Mouse (Mus musculus) layer of hippocampus, adult 2 months (tissue): Measurements from ENCODE around the gene Prickle1. TPM values are rescaled to one million over a fixed set of nuclear protein-coding genes. Genes with fewer than 3 reads are reported as not detected.

ENCODE experiments used
- DNase-seq, 2 experiments: peaks; one replicate each; pipeline ENCODE4 v3.0.0; 2022; ENCODE audit warnings: low spot score in 2 of 2
- H3K27ac ChIP-seq: fragments of 200-600 bp; 2 replicates; pipeline ENCODE4 v1.8.1; 2022
- H3K4me3 ChIP-seq: fragments of 200-600 bp; 2 replicates; pipeline ENCODE4 v1.8.1; 2022; ENCODE audit warnings: mild to moderate bottlenecking
- CTCF ChIP-seq: fragments of 200-600 bp; conservative IDR thresholded peaks from 2 replicates; pipeline ENCODE4 v1.8.1; 2022; ENCODE audit warnings: antibody characterized with exemption, mild to moderate bottlenecking, moderate library complexity
- total RNA-seq, 2 experiments: library from RNA; stranded (reverse); gene quantifications; 2 replicates each; pipeline ENCODE4 v1.2.3; 2021

Gene Prickle1
- total RNA-seq, 2 experiments from 2014 or later = 67.4 to 69.2 TPM

DNA sequence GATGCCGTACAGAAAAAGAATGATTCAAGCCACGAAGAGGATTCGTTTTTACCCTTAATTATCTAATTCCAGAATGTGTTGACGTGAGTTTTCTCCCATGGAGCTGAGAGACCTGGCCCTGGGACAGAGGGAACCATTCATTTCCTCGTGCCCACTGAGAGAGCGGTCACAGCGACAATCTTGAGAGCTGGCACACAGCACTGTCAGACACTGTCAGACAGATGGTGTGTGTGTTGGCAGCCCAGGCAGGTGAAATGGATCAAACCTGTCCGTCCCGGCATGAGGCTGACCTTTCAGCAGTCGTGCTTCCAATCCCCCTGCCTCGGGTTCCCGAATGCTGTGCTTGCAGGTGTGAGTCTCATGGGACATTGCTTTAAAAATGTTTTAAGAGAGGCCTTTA is 37.3 kb downstream of the Prickle1 start:
- no peak overlapping the region for H3K4me3 ChIP-seq
- DNase-seq = no peak

DNA sequence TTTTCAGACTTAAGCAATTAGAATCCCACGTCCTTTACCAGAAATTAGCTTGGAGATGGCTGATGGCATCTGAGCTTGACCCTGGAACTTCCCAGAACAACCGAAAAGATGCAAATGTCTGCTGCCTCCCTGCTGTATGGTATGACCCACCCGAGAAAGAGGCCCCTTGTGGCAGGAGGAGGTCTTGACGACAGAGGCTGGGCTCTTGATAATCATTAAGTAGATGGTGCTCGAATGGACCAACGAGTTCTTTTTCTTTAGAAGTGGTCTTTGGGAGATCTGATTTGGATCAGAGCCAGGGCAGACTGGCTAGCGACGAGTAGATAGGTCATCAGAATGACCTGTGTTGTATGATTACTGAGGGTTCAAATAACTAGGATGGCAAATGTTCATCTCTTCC is 40.0 kb downstream of the Prickle1 start:
- H3K4me3 ChIP-seq = no peak overlapping the region
- TF ChIP-seq CTCF = peak; percentile 34
- no peak for DNase-seq
- no peak overlapping the region for H3K27ac ChIP-seq

More for the DNA sequence above, 37.3 kb downstream of the Prickle1 start:
- H3K27ac ChIP-seq = no peak overlapping the region
- TF ChIP-seq CTCF = no peak

DNA sequence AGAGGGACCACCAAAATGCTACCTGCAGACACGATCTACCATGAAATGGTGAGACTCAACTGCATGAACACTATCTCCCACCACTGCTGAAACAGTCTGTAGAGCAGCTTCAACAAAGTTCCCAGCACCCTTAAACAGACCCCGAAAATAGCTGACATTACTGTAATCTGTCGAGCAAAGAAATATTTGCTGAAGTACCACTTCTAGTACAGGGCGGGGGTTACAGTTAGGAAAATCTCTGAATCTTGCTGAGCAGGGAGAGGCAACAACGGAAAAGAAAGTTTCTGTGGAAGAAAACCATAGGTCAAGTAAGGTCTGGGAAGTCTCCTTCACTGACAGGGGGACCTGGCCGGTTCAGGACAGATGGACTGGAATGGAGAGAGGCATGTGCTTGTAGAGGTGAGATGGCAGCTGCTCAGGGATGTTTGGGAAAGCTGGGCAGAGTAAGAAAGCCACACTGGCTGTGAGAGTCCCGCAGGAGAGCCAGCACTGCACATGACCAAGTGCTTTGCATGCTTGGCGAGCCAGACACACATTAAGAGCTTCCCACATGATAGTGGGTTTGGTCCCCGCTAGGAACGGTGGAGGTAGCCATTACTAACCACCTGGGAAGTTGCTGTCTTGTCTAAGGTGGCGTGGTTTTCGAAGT is 41.4 kb downstream of the Prickle1 start:
- DNase-seq = no peak
- H3K27ac ChIP-seq = no peak overlapping the region
- no peak overlapping the region for H3K4me3 ChIP-seq
- no peak for TF ChIP-seq CTCF

DNA sequence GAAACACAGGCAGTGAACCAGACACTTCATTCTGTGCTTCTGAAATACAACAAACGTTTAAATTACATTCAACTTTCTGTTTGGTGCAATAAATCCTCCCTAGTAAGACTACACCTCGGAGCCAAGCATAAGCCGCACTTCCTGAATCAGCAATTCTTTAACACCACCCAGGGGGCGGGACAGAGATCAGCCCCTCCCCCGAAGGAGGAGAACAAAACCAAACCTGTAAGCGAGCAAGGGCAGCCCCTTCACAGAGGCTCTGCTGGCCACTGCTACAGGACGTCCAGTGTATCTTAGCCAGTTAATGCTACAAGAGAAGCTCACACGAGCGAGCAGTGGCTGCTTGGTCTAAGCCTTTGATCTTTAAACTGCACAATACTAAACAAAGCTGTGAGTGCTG is 43.5 kb downstream of the Prickle1 start:
- DNase-seq = no peak
- 0 out of 2 replicates have a peak overlapping the region, but pooled peaks have one; percentile 20 for H3K27ac ChIP-seq
- no peak for TF ChIP-seq CTCF
- no peak overlapping the region for H3K4me3 ChIP-seq

DNA sequence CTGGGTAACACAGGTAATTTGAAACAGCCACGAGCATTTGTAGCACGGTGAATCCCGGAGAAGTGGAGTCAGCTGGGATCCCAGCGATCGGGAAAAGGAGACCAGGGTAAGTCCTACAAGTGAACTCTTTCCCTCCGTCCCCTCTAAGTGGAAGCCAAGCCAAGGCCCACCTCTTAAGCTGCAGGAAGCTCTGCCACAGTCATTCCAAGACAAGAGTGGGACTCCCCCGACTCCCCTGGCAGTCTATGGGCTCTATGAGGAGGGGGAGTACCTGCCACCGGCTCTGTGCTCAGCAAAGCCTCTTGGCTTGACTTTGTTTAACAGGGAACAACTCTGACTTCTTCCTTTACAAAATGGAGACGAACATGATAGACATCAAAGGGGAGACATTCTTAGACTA is 47.4 kb downstream of the Prickle1 start:
- no peak overlapping the region for H3K4me3 ChIP-seq
- H3K27ac ChIP-seq = no peak overlapping the region
- DNase-seq = no peak
- no peak for TF ChIP-seq CTCF

DNA sequence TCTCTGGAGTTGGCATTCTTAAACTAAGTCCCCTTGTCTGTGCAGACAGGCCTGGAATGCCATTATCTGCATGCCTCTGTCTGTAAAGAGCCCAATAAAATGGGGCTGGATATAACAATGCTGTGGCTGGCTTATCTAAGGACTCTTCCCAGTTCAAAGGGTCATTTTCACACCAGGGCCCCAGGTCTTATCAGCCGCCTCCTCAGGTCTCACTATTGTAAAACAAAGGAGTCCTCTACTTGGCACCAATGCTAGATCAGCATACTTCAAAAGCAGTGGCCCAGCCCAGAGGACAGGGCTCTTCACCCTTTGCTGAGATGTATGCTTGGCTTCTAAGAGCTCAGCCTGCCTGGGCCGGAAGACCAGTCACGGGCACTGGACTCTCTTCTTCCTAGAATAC is 56.3 kb downstream of the Prickle1 start:
- H3K27ac ChIP-seq = no peak overlapping the region
- TF ChIP-seq CTCF = no peak
- no peak for DNase-seq
- H3K4me3 ChIP-seq = no peak overlapping the region

DNA sequence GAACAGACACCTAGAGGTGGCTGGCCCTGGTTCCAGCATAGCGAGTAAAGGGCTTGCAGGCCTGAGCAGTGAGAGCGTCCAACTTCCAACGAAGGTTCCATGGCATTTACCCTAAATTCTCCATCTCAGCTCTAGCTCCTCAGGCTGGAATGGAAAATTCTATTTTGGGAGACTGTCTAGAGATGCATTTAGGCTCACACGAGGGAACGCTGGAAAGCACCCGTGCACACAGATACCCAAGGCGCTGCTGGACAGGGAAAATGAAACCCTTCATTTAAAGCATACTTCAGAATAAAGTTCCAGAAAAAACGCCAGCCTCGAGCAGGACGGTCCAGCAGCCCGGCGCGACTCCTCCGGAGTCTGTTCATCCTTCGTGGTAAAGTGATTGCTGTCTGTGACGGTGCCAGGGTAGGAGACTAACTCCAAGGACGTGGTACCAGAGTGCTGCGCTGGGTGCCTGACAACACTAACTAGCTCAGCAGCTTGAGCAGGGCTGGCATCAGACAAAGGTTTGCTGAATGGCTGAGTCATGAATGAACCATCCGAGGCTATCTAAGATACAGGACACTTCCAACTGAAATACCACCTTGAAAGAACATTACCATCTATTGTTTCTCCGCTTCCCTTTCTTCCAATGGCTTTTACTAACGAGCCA is 57.0 kb downstream of the Prickle1 start:
- no peak for TF ChIP-seq CTCF
- no peak overlapping the region for H3K4me3 ChIP-seq
- peak overlapping the region; percentile 28; the same call in 1 of the 2 replicates for H3K27ac ChIP-seq
- no peak for DNase-seq

DNA sequence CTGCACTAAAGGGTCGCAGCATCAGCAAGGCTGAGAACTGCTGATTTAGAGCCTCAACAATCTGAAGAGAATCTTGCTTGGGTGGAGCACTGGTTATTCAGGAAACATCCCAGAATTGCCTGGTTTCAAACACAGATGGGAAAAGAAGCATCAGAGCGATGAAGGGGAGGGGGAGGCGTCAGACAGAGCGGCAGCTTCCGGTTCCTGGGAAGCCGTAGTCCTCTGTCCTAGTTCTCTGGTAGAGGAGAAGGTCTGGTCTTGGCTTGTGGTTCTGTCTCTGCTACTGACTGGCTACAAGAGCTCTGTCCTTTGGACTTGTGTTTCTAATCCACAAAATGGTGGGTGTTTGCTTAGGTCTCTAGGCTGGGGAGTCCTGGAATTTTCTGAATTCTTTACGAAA is 57.9 kb downstream of the Prickle1 start:
- no peak overlapping the region for H3K4me3 ChIP-seq
- TF ChIP-seq CTCF = no peak
- H3K27ac ChIP-seq = peak overlapping the region; percentile 39; the same call in 1 of the 2 replicates
- DNase-seq = no peak

DNA sequence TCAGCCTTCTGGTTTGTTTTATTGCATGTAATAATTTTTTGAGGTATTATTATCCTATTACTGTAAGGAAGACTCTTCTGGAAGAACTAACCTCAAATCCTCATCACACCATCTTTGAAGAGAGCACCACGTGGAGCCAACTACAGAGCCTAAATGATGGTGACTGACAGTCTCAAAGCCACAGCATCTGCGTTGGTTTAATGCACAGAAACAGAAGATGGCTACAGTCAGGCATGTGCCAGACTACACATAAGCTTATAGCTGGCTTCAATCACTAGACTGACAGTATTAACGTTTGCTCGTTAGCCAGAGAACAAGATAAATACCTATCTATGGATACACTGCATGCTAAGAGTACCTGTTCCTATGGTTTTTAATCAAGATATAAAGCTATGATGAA is 59.5 kb downstream of the Prickle1 start:
- DNase-seq = no peak
- H3K27ac ChIP-seq = no peak overlapping the region
- TF ChIP-seq CTCF = no peak
- no peak overlapping the region for H3K4me3 ChIP-seq

DNA sequence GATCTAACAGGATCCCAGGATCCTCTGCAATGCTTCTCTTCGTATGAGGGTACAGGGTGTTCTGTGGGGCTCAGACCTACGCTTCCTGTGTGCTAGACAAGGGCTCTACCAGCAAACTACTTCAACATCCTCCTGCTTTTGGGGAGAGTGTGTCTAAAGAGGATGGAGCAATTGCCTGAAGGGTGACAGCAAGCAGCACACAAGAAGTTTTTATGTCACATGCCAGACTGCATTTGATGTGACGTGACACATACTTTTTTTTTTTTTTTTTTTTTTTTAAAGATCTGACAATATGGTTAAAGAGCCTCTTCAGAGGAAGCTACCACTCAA is 65.0 kb downstream of the Prickle1 start:
- H3K4me3 ChIP-seq = no peak overlapping the region
- no peak for DNase-seq
- peak overlapping the region; percentile 66 for H3K27ac ChIP-seq
- TF ChIP-seq CTCF = no peak

DNA sequence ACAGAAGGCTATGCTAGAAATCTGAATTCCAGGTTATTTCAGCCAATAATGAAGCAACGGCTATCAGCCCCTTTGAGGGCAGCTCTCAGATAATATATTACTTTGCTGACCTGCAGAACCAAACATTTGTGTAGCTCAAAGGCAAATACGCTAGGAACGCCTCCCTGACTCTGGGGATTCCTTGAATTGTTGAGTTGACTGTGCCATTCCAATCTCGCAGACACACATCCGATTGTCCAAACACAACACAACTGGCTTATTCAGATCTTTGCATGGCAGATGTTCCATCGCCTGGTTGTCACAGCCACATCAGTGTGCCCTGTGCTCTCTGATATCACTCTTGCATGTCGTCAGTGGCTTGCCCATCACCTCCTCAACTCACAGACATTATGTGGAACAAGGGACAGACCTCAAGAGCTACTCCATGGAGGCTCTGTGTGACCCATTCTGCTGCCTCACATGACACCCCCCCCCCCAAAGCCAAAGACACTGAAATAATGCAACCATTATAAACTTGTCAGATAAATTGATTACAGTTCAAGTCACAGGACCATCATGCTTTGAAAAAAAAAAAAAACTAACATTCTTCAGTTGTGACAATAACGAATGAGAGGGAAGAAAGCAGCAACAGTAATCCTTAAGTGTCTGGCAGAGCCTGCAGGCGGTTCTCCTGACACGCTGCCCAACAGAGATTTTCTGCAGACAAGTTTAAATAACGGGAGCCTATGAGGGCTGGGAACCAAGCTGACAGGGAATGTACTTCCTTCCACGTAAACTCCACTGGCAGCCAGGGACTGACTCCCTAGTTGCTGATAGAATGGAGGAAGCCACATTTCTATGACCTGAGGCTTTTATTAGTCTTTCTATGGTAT is 65.6 kb downstream of the Prickle1 start:
- no peak for TF ChIP-seq CTCF
- DNase-seq = no peak
- no peak overlapping the region for H3K4me3 ChIP-seq
- peak overlapping the region; percentile 66 for H3K27ac ChIP-seq

DNA sequence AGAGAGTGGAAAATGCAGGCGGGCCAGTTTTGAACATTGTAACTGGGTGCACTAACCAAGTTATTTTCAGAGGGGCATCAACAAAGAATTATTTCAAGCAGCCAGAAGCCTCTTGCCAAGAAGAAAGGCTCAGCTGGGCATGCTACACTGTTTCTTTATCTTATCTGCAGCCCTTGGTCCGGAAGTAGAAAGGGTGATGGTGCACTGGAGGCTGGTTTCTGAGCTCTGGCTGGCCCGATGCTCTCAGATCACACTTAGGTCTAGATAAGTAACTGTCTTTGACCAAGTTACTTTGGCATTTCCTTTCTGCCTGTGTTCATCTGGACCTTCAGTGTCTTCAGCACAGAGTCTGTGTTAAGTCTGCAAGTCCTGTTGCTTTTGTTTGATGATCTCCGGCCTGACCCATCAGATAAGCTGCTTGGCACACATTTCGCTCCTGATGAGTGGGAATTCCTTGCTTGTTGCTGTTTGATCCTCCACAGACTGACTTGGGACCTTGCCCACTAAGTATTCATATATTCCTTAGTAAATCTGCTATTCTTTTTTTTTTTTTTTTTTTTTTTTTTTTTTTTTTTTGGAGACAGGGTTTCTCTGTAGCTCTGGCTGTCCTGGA is 70.3 kb downstream of the Prickle1 start:
- Histone ChIP-seq H3K4me3 (no peak overlapping the region), H3K27ac (no peak overlapping the region)
- TF ChIP-seq CTCF = no peak

DNA sequence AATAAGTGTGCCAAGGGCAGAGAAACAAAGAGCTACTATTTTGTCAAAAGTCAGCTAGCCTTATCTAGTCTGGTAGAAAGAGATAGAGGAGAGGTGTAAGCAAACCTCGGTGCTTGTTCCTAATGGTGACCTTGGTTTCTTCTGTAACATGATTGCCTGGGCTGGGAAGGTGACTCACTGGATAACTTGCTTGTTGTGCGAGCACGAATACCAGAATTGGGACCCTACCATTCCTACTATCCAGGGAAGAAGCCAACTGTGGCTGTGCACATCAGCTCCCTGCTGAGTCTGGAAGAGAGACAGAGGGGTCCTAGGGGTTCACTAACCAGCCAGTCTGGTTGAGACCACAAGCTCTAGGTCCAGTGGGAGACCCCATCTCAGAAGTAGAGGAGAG is 73.9 kb downstream of the Prickle1 start:
- DNase-seq = no peak
- TF ChIP-seq CTCF = no peak
- Histone ChIP-seq H3K4me3 (no peak overlapping the region), H3K27ac (peak overlapping the region; percentile 48)

More for the DNA sequence above, 70.3 kb downstream of the Prickle1 start:
- DNase-seq = no peak
